Mouse (Mus musculus): ENCODE results near the gene Phf14.

- no peak for TF ChIP-seq POLR2A (IDR thresholded peaks at IDR 0.05; ENCODE audit: borderline replicate concordance, low read depth, low read length)
- no peak for TF ChIP-seq CTCF (IDR thresholded peaks at IDR 0.05; ENCODE audit: low read depth, low read length)
Observed at GRCm38 (mm10) chr6:12074599-12074998, 167.0 kb downstream of the Phf14 start.

Data from bone marrow macrophage, adult 2 months (primary cell).